Mouse (Mus musculus): ENCODE results near the gene Prune1.
"Not testable (repeated sequence)": the region's sequence is repeated elsewhere in the genome, so short reads cannot be mapped to it uniquely, and the experiment has no call there.

The Prune1 gene

GRCm38 (mm10) chr3:95235386-95236301 lies 46.2 kb downstream of the Prune1 start:
- no peak for DNase-seq (ENCODE audit: low spot score)

- no peak for DNase-seq (ENCODE audit: low spot score)
Observed at GRCm38 (mm10) chr3:95233303-95233980, 48.4 kb downstream of the Prune1 start.

GRCm38 (mm10) chr3:95232771-95233170 lies 49.1 kb downstream of the Prune1 start:
- DNase-seq (ENCODE audit: low spot score), result peak; percentile 77

- DNase-seq (ENCODE audit: low spot score), result no peak
Observed at GRCm38 (mm10) chr3:95231298-95232221, 50.3 kb downstream of the Prune1 start, which contains the start of gene Mllt11. Mllt11 (minus strand) TSS chr3:95232171.

- DNase-seq (ENCODE audit: low spot score), result no peak
Observed at GRCm38 (mm10) chr3:95230495-95231297, 51.2 kb downstream of the Prune1 start.

- DNase-seq (ENCODE audit: low spot score), result no peak
Observed at GRCm38 (mm10) chr3:95229781-95230494, 51.9 kb downstream of the Prune1 start.

- no peak for DNase-seq (ENCODE audit: low spot score)
Observed at GRCm38 (mm10) chr3:95228894-95229780, 52.7 kb downstream of the Prune1 start.

- peak; percentile 78 for DNase-seq (ENCODE audit: low spot score)
Observed at GRCm38 (mm10) chr3:95228148-95228893, 53.6 kb downstream of the Prune1 start, which contains the start of gene Cdc42se1. Cdc42se1 (plus strand) TSS chr3:95228732.

- DNase-seq (ENCODE audit: low spot score), result no peak
Observed at GRCm38 (mm10) chr3:95227214-95227613, 54.7 kb downstream of the Prune1 start.

GRCm38 (mm10) chr3:95224295-95224694 lies 57.6 kb downstream of the Prune1 start:
- DNase-seq (ENCODE audit: low spot score), result no peak

- DNase-seq (ENCODE audit: low spot score), result no peak
Observed at GRCm38 (mm10) chr3:95223041-95223440, 58.8 kb downstream of the Prune1 start.

- no peak for DNase-seq (ENCODE audit: low spot score)
Observed at GRCm38 (mm10) chr3:95218466-95219137, 63.3 kb downstream of the Prune1 start.

- DNase-seq (ENCODE audit: low spot score), result peak; percentile 91
Observed at GRCm38 (mm10) chr3:95217255-95218134, 64.4 kb downstream of the Prune1 start, which contains the start of gene Gabpb2. Gabpb2 (minus strand) TSS chr3:95217916.

- DNase-seq (ENCODE audit: low spot score), result no peak
Observed at GRCm38 (mm10) chr3:95216655-95217254, 65.1 kb downstream of the Prune1 start.

GRCm38 (mm10) chr3:95213609-95213975 lies 68.3 kb downstream of the Prune1 start:
- no peak for DNase-seq (ENCODE audit: low spot score)

- not testable (repeated sequence) for DNase-seq (ENCODE audit: low spot score)
Observed at GRCm38 (mm10) chr3:95212889-95213608, 68.8 kb downstream of the Prune1 start.
